Mouse (Mus musculus) lung, postnatal 0 days (tissue): ENCODE measurements around the gene Ldah.

ENCODE experiments used
- CTCF ChIP-seq: IDR thresholded peaks from 2 replicates; pipeline ENCODE4 v1.5.1; 2016; ENCODE audit warnings: antibody characterized with exemption, mild to moderate bottlenecking
- EP300 ChIP-seq: IDR thresholded peaks from 2 replicates; pipeline ENCODE4 v1.6.1; 2016; ENCODE audit warnings: antibody characterized with exemption, mild to moderate bottlenecking, control low read depth

DNA sequence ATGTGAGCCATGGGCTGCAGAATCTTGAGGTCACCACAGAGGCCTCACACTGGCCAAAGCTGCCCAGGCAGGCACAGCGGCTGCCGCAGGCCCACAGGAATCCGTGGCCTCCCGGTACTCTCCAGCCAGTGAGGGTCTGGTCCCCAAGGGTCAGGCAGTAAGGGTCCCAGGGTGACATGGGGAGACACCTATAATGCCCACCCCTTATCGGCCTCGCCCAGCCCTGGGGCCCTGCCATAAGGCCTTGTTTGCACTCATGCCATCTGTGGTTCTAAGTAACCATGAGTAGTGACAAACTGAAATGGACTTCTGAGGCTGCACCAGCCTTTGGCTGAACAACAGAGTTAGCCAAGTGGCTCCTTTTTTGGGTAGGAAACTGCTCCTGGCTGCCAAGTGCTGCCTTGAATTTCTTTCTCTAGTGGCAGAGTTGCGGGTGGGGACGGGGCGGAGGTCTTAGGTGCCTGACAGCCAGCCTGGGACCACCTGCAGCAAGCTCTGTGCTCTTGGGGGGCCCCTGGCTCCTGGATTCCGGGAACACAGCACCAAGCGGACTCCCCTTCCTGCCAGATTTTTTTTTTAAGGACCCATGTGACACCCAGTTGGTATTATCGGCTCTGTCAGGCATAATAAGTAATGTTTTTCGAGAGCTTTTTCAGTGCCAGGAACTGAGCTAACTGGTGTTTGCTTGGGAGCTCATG lies 117.5 kb downstream of the Ldah start:
- no peak for TF ChIP-seq EP300
- no peak for TF ChIP-seq CTCF
